Mouse (Mus musculus) adrenal gland, postnatal 25 days (tissue): ENCODE results near the gene Lage3. TPM values are rescaled to one million over a fixed set of nuclear protein-coding genes. Genes with fewer than 3 reads are reported as not detected.

Source experiments
- microRNA-seq, 2 experiments: library from miRNA; unstranded; fragments of <30 nt; microRNA quantifications; one replicate each; pipeline ENCODE4 v1.2.0; 2021
- total RNA-seq: library from RNA; stranded (reverse); gene quantifications from 2 replicates; pipeline ENCODE4 v1.2.3, GENCODE M21; 2021

Lage3 gene
- total RNA-seq, 1 experiment from 2014 or later, result 66.8 TPM

Small RNA genes within 50 kb of the gene (microRNA-seq; reads per million reads assigned to microRNA genes)
- 0 reads per million in 2 experiments for gene Mir7092

Other genes with a start within 250 kb of the Lage3 start
- not detected in 2 replicates for gene Opn1mw, start 226.2 kb downstream of the Lage3 start, total RNA-seq
- 34.3 and 42.6 TPM in 2 replicates for gene Mecp2, start 218.3 kb downstream of the Lage3 start, total RNA-seq
- gene Tex28, start 185.8 kb downstream of the Lage3 start, total RNA-seq, result not detected in 2 replicates
- not detected in 2 replicates for gene Tktl1, start 176.4 kb downstream of the Lage3 start, total RNA-seq
- 138 and 183 TPM in 2 replicates for gene Flna, start 103.8 kb downstream of the Lage3 start, total RNA-seq
- 38.8 and 53.8 TPM in 2 replicates for gene Emd, start 98.9 kb downstream of the Lage3 start, total RNA-seq
- 164 and 380 TPM in 2 replicates for gene Rpl10, start 82.8 kb downstream of the Lage3 start, total RNA-seq
- 75.4 and 94.9 TPM in 2 replicates for gene Taz, start 71.7 kb downstream of the Lage3 start, total RNA-seq
- gene Dnase1l1, start 71.3 kb downstream of the Lage3 start, total RNA-seq, result 17.8 and 20.3 TPM in 2 replicates
- gene Atp6ap1, start 56.5 kb downstream of the Lage3 start, total RNA-seq, result 218 and 224 TPM in 2 replicates
- 234 and 244 TPM in 2 replicates for gene Gdi1, start 48.6 kb downstream of the Lage3 start, total RNA-seq
- 62.1 and 65.8 TPM in 2 replicates for gene Fam50a, start 40.6 kb downstream of the Lage3 start, total RNA-seq
- gene Plxna3, start 24.6 kb downstream of the Lage3 start, total RNA-seq, result 9.9 and 21.7 TPM in 2 replicates
- 59.6 and 60.7 TPM in 2 replicates for gene Ubl4a, start 19.6 kb upstream of the Lage3 start, total RNA-seq
- gene Slc10a3, start 19.7 kb upstream of the Lage3 start, total RNA-seq, result 18.0 and 20.4 TPM in 2 replicates
- 22.2 and 26.2 TPM in 2 replicates for gene Fam3a, start 39.7 kb upstream of the Lage3 start, total RNA-seq
- gene Ikbkg, start 39.7 kb upstream of the Lage3 start, total RNA-seq, result 61.3 and 84.3 TPM in 2 replicates
- gene G6pdx, start 75.6 kb upstream of the Lage3 start, total RNA-seq, result 144 and 163 TPM in 2 replicates
- gene Gm6880, start 127.8 kb upstream of the Lage3 start, total RNA-seq, result not detected in 2 replicates
- gene Olfr1326-ps1, start 221.3 kb upstream of the Lage3 start, total RNA-seq, result not detected in 2 replicates
- gene Olfr1325, start 239.1 kb upstream of the Lage3 start, total RNA-seq, result not detected in 2 replicates